Mouse (Mus musculus): ENCODE data around the gene Samd8. TPM values are rescaled to one million over a fixed set of nuclear protein-coding genes. Genes with fewer than 3 reads are reported as not detected.

Gene Samd8
- polyA plus RNA-seq, 1 experiment: 34.2 TPM

DNA sequence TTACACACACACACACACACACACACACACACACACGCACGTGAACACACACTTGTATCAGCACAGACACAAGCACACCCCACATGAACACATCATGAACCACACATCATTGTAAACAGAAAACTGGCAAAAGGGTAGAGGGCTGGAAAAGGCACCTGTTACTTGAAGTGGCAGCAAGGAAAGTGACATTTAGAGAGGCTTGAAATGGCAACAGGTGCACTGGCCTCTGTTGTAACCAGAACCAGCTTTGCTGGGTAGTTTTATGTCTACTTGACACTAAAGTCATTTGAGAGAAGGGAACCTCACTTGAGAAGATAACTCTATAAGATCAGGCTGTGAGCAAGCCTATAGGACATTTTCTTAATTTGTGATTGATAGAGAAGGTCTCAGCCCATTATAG is 59.1 kb downstream of the Samd8 start:
- Histone ChIP-seq H3K9me3 (replicated peaks; ENCODE audit: control insufficient read depth, insufficient read depth, low read length, poor library complexity, severe bottlenecking) (no peaks in the 10 kb centered on the region), H3K36me3 (ENCODE audit: control insufficient read depth, insufficient read depth, low read length, poor library complexity, severe bottlenecking) (no peaks in the 10 kb centered on the region), H3K4me3 (ENCODE audit: low read depth, low read length) (no peak overlapping the region), H3K9ac (ENCODE audit: low read depth, poor library complexity, severe bottlenecking) (no peak overlapping the region), H3K27ac (ENCODE audit: insufficient read depth, low read length) (no peak overlapping the region), H3K27me3 (ENCODE audit: control insufficient read depth, insufficient read depth, low read length, poor library complexity, severe bottlenecking) (no peaks in the 10 kb centered on the region), H3K4me1 (ENCODE audit: control insufficient read depth, insufficient read depth, low read length) (peaks cover 1% of the 10 kb centered on the region)
- TF ChIP-seq CTCF (IDR thresholded peaks at IDR 0.05; ENCODE audit: low read depth, low read length) (no peak), POLR2A (IDR thresholded peaks at IDR 0.05; ENCODE audit: insufficient read depth, low read length) (no peak), EP300 (IDR thresholded peaks at IDR 0.05; ENCODE audit: insufficient read depth, low read depth, low read length) (no peak)

DNA sequence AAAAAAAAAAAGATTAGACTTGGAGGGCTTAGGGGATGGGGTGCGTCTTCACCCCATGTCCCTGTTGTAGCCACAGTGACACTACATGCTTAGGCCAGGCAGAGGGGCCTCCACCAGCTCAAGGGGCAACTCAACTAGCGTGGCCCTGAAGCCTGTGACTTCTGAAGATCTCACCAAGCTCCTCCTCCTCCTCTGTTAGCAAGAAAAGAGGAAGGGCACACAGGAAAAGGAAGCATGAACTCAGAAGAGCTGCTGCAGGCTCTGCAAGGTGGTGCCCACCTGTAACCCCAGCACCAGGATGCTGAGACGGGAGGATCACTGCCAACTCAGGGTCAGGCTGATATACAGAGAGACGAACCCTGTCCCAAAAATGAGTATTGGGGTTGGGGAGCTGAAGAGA is 61.0 kb downstream of the Samd8 start:
- Histone ChIP-seq H3K9ac (ENCODE audit: low read depth, poor library complexity, severe bottlenecking) (no peak overlapping the region), H3K9me3 (replicated peaks; ENCODE audit: control insufficient read depth, insufficient read depth, low read length, poor library complexity, severe bottlenecking) (no peaks in the 10 kb centered on the region), H3K36me3 (ENCODE audit: control insufficient read depth, insufficient read depth, low read length, poor library complexity, severe bottlenecking) (no peaks in the 10 kb centered on the region), H3K4me3 (ENCODE audit: low read depth, low read length) (no peak overlapping the region), H3K4me1 (ENCODE audit: control insufficient read depth, insufficient read depth, low read length) (peaks cover 1% of the 10 kb centered on the region), H3K27me3 (ENCODE audit: control insufficient read depth, insufficient read depth, low read length, poor library complexity, severe bottlenecking) (no peaks in the 10 kb centered on the region), H3K27ac (ENCODE audit: insufficient read depth, low read length) (no peak overlapping the region)
- TF ChIP-seq POLR2A (IDR thresholded peaks at IDR 0.05; ENCODE audit: insufficient read depth, low read length) (no peak), EP300 (IDR thresholded peaks at IDR 0.05; ENCODE audit: insufficient read depth, low read depth, low read length) (no peak), CTCF (IDR thresholded peaks at IDR 0.05; ENCODE audit: low read depth, low read length) (no peak)

GRCm38 (mm10) chr14:21811744-21812393 is 61.5 kb downstream of the Samd8 start:
- H3K27me3 ChIP-seq (ENCODE audit: control insufficient read depth, insufficient read depth, low read length, poor library complexity, severe bottlenecking): no peaks in the 10 kb centered on the region
- TF ChIP-seq EP300 (IDR thresholded peaks at IDR 0.05; ENCODE audit: insufficient read depth, low read depth, low read length) (no peak), CTCF (IDR thresholded peaks at IDR 0.05; ENCODE audit: low read depth, low read length) (no peak)
- no peak overlapping the region for H3K4me3 ChIP-seq (ENCODE audit: low read depth, low read length)
- no peaks in the 10 kb centered on the region for H3K36me3 ChIP-seq (ENCODE audit: control insufficient read depth, insufficient read depth, low read length, poor library complexity, severe bottlenecking)
- H3K4me1 ChIP-seq (ENCODE audit: control insufficient read depth, insufficient read depth, low read length): peaks cover 3% of the 10 kb centered on the region
- no peaks in the 10 kb centered on the region for H3K9me3 ChIP-seq (replicated peaks; ENCODE audit: control insufficient read depth, insufficient read depth, low read length, poor library complexity, severe bottlenecking)
- H3K27ac ChIP-seq (ENCODE audit: insufficient read depth, low read length): no peak overlapping the region
- no peak overlapping the region for H3K9ac ChIP-seq (ENCODE audit: low read depth, poor library complexity, severe bottlenecking)

DNA sequence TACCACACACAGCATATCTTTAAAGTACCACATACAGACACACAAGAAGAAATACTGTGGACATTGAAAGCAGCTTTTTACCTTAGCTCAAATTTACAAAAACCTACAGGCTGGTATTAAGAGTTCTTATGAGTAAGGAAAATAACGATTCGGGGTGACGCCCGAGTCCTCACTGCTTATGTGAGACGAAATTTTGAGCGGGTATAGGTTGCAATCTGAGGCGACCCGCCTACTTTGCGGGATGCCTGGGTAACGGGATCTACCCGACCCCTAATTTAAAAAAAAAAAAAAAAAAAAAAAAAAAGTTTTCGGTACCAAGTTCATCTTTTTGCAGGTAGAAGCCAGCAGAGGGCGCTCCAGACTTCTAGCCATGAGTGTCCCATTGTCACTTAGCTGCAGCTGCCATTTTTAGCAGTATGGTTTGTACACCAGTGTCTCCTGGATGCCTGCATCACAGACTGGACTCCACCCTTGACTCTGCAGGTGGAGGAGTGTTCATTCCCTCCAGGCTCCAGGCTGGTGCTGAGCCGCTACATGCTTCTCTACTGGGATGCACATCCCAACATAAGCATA is 62.3 kb downstream of the Samd8 start:
- no peaks in the 10 kb centered on the region for H3K36me3 ChIP-seq (ENCODE audit: control insufficient read depth, insufficient read depth, low read length, poor library complexity, severe bottlenecking)
- peak; percentile 63 for TF ChIP-seq CTCF (IDR thresholded peaks at IDR 0.05; ENCODE audit: low read depth, low read length)
- no peak for TF ChIP-seq POLR2A (IDR thresholded peaks at IDR 0.05; ENCODE audit: insufficient read depth, low read length)
- no peak for TF ChIP-seq EP300 (IDR thresholded peaks at IDR 0.05; ENCODE audit: insufficient read depth, low read depth, low read length)
- H3K4me1 ChIP-seq (ENCODE audit: control insufficient read depth, insufficient read depth, low read length): peaks cover 3% of the 10 kb centered on the region
- H3K9ac ChIP-seq (ENCODE audit: low read depth, poor library complexity, severe bottlenecking): no peak overlapping the region
- H3K9me3 ChIP-seq (replicated peaks; ENCODE audit: control insufficient read depth, insufficient read depth, low read length, poor library complexity, severe bottlenecking): no peaks in the 10 kb centered on the region
- no peak overlapping the region for H3K27ac ChIP-seq (ENCODE audit: insufficient read depth, low read length)
- H3K4me3 ChIP-seq (ENCODE audit: low read depth, low read length): no peak overlapping the region
- H3K27me3 ChIP-seq (ENCODE audit: control insufficient read depth, insufficient read depth, low read length, poor library complexity, severe bottlenecking): no peaks in the 10 kb centered on the region

DNA sequence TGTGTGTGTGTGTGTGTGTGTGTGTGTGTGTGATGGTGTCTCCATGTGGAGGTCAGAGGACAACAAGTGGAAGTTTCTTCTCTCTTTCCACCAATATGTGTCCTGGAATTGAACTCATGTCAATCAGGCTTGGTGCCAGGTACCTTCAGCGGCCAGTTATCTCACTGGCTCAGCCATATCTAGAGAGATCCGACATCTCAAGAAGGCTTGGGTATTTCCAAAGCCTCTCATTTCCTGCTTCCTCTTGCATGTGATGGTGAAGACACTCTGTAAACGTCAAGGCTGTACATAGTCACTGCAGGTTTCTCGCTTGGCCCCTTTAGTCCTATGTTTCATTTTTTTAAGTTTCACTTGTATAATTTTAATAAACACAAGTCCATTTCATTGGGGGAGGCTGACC is 62.9 kb downstream of the Samd8 start:
- H3K4me3 ChIP-seq (ENCODE audit: low read depth, low read length): no peak overlapping the region
- no peaks in the 10 kb centered on the region for H3K27me3 ChIP-seq (ENCODE audit: control insufficient read depth, insufficient read depth, low read length, poor library complexity, severe bottlenecking)
- no peak for TF ChIP-seq CTCF (IDR thresholded peaks at IDR 0.05; ENCODE audit: low read depth, low read length)
- no peak for TF ChIP-seq POLR2A (IDR thresholded peaks at IDR 0.05; ENCODE audit: insufficient read depth, low read length)
- no peak for TF ChIP-seq EP300 (IDR thresholded peaks at IDR 0.05; ENCODE audit: insufficient read depth, low read depth, low read length)
- no peak overlapping the region for H3K9ac ChIP-seq (ENCODE audit: low read depth, poor library complexity, severe bottlenecking)
- H3K9me3 ChIP-seq (replicated peaks; ENCODE audit: control insufficient read depth, insufficient read depth, low read length, poor library complexity, severe bottlenecking): no peaks in the 10 kb centered on the region
- peaks cover 3% of the 10 kb centered on the region for H3K4me1 ChIP-seq (ENCODE audit: control insufficient read depth, insufficient read depth, low read length)
- no peaks in the 10 kb centered on the region for H3K36me3 ChIP-seq (ENCODE audit: control insufficient read depth, insufficient read depth, low read length, poor library complexity, severe bottlenecking)
- H3K27ac ChIP-seq (ENCODE audit: insufficient read depth, low read length): no peak overlapping the region

GRCm38 (mm10) chr14:21813847-21814246 is 63.5 kb downstream of the Samd8 start:
- Histone ChIP-seq H3K27me3 (ENCODE audit: control insufficient read depth, insufficient read depth, low read length, poor library complexity, severe bottlenecking) (no peaks in the 10 kb centered on the region), H3K9me3 (replicated peaks; ENCODE audit: control insufficient read depth, insufficient read depth, low read length, poor library complexity, severe bottlenecking) (no peaks in the 10 kb centered on the region), H3K9ac (ENCODE audit: low read depth, poor library complexity, severe bottlenecking) (no peak overlapping the region), H3K36me3 (ENCODE audit: control insufficient read depth, insufficient read depth, low read length, poor library complexity, severe bottlenecking) (no peaks in the 10 kb centered on the region), H3K27ac (ENCODE audit: insufficient read depth, low read length) (no peak overlapping the region), H3K4me1 (ENCODE audit: control insufficient read depth, insufficient read depth, low read length) (peaks cover 3% of the 10 kb centered on the region), H3K4me3 (ENCODE audit: low read depth, low read length) (no peak overlapping the region)
- TF ChIP-seq POLR2A (IDR thresholded peaks at IDR 0.05; ENCODE audit: insufficient read depth, low read length) (no peak), CTCF (IDR thresholded peaks at IDR 0.05; ENCODE audit: low read depth, low read length) (no peak), EP300 (IDR thresholded peaks at IDR 0.05; ENCODE audit: insufficient read depth, low read depth, low read length) (no peak)
